Mouse (Mus musculus) kidney, adult 2 months (tissue): ENCODE measurements around the gene Fndc8. TPM values are rescaled to one million over a fixed set of nuclear protein-coding genes. Genes with fewer than 3 reads are reported as not detected.

ENCODE experiments used
- DNase-seq: peaks from one replicate; pipeline ENCODE4 v3.0.0; 2021
- H3K27ac ChIP-seq: fragments of 200-500 bp; 2 replicates; pipeline ENCODE4 v1.5.1; 2012; ENCODE audit warnings: low read depth, low read length, control low read depth, inconsistent platforms; ENCODE audit not compliant: insufficient read depth
- H3K27me3 ChIP-seq: fragments of 200-500 bp; replicated peaks from 2 replicates; pipeline ENCODE4 v1.6.1; 2012; ENCODE audit warnings: mild to moderate bottlenecking, moderate library complexity, low read length, inconsistent platforms; ENCODE audit not compliant: control insufficient read depth, insufficient read depth
- H3K36me3 ChIP-seq: fragments of 200-500 bp; 2 replicates; pipeline ENCODE4 v1.6.1; 2012; ENCODE audit warnings: mild to moderate bottlenecking, moderate library complexity, low read length, inconsistent platforms; ENCODE audit not compliant: control insufficient read depth, insufficient read depth
- H3K4me1 ChIP-seq: fragments of 200-500 bp; 2 replicates; pipeline ENCODE4 v1.6.1; 2011; ENCODE audit warnings: low read length; ENCODE audit not compliant: control insufficient read depth, insufficient read depth
- H3K4me3 ChIP-seq: fragments of 200-500 bp; 2 replicates; pipeline ENCODE4 v1.5.1; 2011; ENCODE audit warnings: mild to moderate bottlenecking, low read depth, low read length, control low read depth; ENCODE audit not compliant: insufficient read depth
- CTCF ChIP-seq: fragments of 200-500 bp; conservative IDR thresholded peaks from 2 replicates; pipeline ENCODE4 v1.5.1; 2011; ENCODE audit warnings: low read depth, mild to moderate bottlenecking, control low read depth, low read length, moderate library complexity, mixed read lengths; ENCODE audit not compliant: insufficient read depth, insufficient read length
- POLR2A ChIP-seq: fragments of 200-500 bp; IDR thresholded peaks from one replicate; pipeline ENCODE4 v1.6.1; 2011; ENCODE audit warnings: low read depth, low read length, control low read depth
- WGBS: fragments of 180-500 bp; shearing (Covaris S2); methylation state at CpG from one replicate; pipeline ENCODE4 v1.1.7; 2018; 5-methylcytosine and 5-hydroxymethylcytosine counted together
- polyA plus RNA-seq: library from polyadenylated mRNA; depleted of rRNA; stranded (reverse); fragments of >200 nt; gene quantifications from 2 replicates; pipeline ENCODE4 v1.2.3, GENCODE M21; 2012

Fndc8 gene
- polyA plus RNA-seq, 1 experiment: 0.13 TPM

DNA sequence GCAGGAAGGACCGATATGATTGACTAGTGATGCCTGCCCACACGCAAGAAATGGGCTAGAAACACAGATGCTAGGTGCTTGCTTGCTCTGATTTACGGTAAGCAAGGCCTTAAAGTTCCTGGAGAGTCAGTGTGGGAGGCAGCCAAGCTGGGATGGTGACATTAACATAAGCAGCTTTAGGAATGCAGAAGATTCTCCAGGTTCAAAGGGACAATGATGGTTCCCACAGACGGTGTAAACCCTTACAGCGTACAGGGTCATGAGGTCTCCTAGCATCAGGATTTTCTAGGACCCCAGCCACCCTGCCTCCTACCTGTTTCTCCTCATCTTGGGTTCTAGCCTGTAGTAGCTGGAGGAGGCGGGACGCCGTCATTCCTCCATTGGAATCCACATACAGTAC, 8.7 kb upstream of the Fndc8 start:
- Histone ChIP-seq H3K27ac (no peak overlapping the region), H3K4me3 (no peak overlapping the region), H3K4me1 (peaks cover 5% of the 10 kb centered on the region; the same call in 1 of the 2 replicates), H3K36me3 (peaks cover 2% of the 10 kb centered on the region), H3K27me3 (no peaks in the 10 kb centered on the region)
- 68% methylated on average over 8 of the region's 8 CpGs for WGBS
- TF ChIP-seq CTCF (no peak), POLR2A (no peak)
- no peak for DNase-seq

- peak; percentile 29 for TF ChIP-seq CTCF
- TF ChIP-seq POLR2A: no peak
- H3K27me3 ChIP-seq: no peaks in the 10 kb centered on the region
- no peak overlapping the region for H3K4me3 ChIP-seq
- H3K27ac ChIP-seq: no peak overlapping the region
- H3K4me1 ChIP-seq: peaks cover 8% of the 10 kb centered on the region; the same call in 1 of the 2 replicates
- no peaks in the 10 kb centered on the region for H3K36me3 ChIP-seq
- 90% methylated on average over 3 of the region's 3 CpGs for WGBS
- no peak for DNase-seq
These were observed 5.4 kb upstream of the Fndc8 start for GRCm38 (mm10) chr11:82886559-82886958.

- DNase-seq: peak; percentile 88
- 24% methylated on average over 10 of the region's 10 CpGs for WGBS
- TF ChIP-seq POLR2A: no peak
- no peak for TF ChIP-seq CTCF
- H3K36me3 ChIP-seq: no peaks in the 10 kb centered on the region
- H3K27ac ChIP-seq: peak overlapping the region; percentile 42; the same call in 1 of the 2 replicates
- H3K4me1 ChIP-seq: peaks cover 8% of the 10 kb centered on the region; the same call in 1 of the 2 replicates
- H3K4me3 ChIP-seq: 0 out of 2 replicates have a peak overlapping the region, but pooled peaks have one; percentile 2
- no peaks in the 10 kb centered on the region for H3K27me3 ChIP-seq
These were observed 3.4 kb upstream of the Fndc8 start for GRCm38 (mm10) chr11:82888491-82888946.

DNA sequence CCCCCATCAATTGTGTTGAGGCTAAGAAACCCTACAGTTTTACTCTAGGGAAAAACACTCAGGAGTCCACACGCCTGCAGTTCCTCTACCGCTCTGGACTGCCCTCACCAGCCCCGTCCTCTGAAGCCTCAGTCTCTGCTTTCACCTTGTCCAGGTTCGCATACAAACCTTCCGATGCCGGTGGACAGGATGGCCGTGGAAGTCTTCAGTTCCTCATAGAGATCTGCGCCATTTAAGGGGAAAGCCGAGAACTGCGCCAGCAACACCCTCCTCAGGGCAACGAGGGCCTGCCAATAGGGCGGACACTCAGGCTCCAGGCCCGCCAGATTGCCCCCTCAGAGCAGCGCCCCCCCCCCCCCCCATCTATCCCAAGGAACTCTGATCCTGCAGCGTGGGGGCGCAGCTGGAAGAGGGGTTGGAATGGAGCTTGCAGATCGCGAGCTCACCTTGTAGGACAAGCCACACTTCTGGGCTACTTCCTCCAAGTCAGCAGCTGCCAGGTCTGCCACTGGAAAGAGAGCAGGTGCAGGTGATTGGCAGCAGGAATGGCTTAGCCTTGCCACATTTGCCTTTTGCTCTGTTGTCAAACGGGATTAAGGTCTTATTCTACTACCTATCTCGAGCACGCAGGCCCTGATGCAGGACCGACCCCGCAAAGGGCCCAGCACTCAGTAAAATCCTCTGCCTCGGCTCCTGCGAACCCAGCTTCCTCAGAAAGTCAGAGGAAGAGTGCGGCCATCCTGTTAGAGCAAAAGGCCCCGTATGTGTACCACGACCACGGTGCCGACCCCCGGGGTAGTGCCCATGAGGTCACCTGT, 2.2 kb upstream of the Fndc8 start:
- 3% methylated on average over 31 of the region's 31 CpGs for WGBS
- Histone ChIP-seq H3K36me3 (no peaks in the 10 kb centered on the region), H3K27me3 (no peaks in the 10 kb centered on the region), H3K4me1 (peaks cover 8% of the 10 kb centered on the region; the same call in 1 of the 2 replicates), H3K4me3 (peak overlapping the region; percentile 82), H3K27ac (peak overlapping the region; percentile 78)
- no peak for TF ChIP-seq CTCF
- no peak for TF ChIP-seq POLR2A
- peak; percentile 56 for DNase-seq

DNA sequence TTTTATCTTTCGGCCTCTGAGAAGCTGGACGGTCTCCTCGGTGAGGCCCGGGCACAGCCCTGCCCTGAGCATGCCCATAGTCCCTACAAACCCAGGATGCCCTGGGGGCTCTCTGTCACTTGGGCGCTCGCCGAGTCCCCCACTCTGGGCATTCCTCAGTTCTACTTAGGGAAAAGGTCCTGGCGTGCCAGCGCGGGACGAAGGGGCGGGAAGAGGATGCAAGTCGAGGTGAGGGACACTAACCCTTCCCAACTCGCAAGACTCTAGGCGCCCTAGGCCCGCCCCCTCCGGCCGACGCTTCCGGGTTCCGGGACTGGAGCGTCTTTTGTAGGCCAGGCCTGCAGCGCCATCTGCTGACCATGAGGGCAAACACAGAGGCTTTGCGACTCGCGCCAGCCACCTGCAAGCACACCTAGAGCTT, 1.6 kb upstream of the Fndc8 start, which contains the start of gene Rad51d:
TSS of gene Rad51d (minus strand) at position 273 of the 421 bp plus-strand sequence.
- under 1% methylated on average over 26 of the region's 26 CpGs for WGBS
- Histone ChIP-seq H3K36me3 (no peaks in the 10 kb centered on the region), H3K27me3 (no peaks in the 10 kb centered on the region), H3K27ac (peak within 1 kb of the TSS; percentile 78), H3K4me3 (peak within 1 kb of the TSS; percentile 82), H3K4me1 (peaks cover 8% of the 10 kb centered on the region; the same call in 1 of the 2 replicates)
- peak; percentile 96 for DNase-seq
- TF ChIP-seq POLR2A (peak; percentile 67), CTCF (peak; percentile 94)

GRCm38 (mm10) chr11:82897478-82897877, 5.6 kb downstream of the Fndc8 start:
- no peak for TF ChIP-seq POLR2A
- TF ChIP-seq CTCF: no peak
- peak; percentile 27 for DNase-seq
- H3K4me1 ChIP-seq: no peaks in the 10 kb centered on the region
- H3K27ac ChIP-seq: no peak overlapping the region
- 65% methylated on average over 10 of the region's 10 CpGs for WGBS
- H3K27me3 ChIP-seq: no peaks in the 10 kb centered on the region
- no peak overlapping the region; the same call in 1 of the 2 replicates for H3K4me3 ChIP-seq
- H3K36me3 ChIP-seq: peaks cover 1% of the 10 kb centered on the region

- H3K36me3 ChIP-seq: peaks cover 1% of the 10 kb centered on the region
These were observed 7.8 kb downstream of the Fndc8 start for GRCm38 (mm10) chr11:82899720-82900119.

More at GRCm38 (mm10) chr11:82899720-82900119, 7.8 kb downstream of the Fndc8 start:
- TF ChIP-seq POLR2A (no peak), CTCF (no peak)
- no peak for DNase-seq
- 95% methylated on average over 5 of the region's 5 CpGs for WGBS
- Histone ChIP-seq H3K27ac (no peak overlapping the region), H3K4me1 (no peaks in the 10 kb centered on the region), H3K4me3 (no peak overlapping the region), H3K27me3 (no peaks in the 10 kb centered on the region)
